Mouse (Mus musculus) frontal cortex, postnatal 36 days (tissue): ENCODE results near the gene Ier5.
A peak's percentile ranks its signal among the peaks of the same experiment; 100 is the strongest.

Experiments used
- DNase-seq, 2 experiments: peaks; one replicate each; pipeline ENCODE4 v3.0.0; 2022; ENCODE audit warnings: low spot score in 2 of 2

Gene Ier5

DNA sequence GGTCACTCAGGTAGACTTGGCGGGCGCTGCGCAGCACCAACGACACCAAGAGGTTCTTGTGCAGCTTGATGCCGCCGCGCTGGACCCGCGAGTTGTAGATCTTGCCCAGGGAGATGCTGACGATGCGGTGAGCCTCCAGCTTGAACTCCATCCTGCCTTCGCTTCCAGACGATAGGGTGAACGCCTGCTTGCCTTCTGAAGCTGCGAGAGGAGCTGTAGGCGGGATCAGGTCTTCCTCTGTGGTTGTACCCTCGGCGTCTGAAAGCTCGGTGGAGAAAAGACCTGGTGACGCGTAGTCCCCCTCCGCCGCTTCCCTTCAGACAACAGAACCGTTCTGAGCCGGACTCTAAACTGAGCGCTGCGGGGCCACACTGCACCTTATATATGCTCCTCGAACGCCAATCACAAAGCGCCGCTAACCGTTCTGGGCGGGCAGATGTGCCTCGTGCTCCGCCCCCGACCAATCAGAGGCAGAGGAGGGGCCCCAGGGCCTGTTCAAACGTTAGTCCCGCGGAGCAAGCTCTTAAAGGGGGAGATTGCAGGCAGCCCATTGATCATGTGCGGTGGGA is at the start of gene Ier5:
Gene Ier5, minus strand, starts transcription at position 357 of the 569 bp plus-strand sequence.
- peak; percentile 96 to 99 for DNase-seq

- DNase-seq, result no peak
These were observed 47.8 kb upstream of the Ier5 start for GRCm38 (mm10) chr1:155147228-155147627.

DNA sequence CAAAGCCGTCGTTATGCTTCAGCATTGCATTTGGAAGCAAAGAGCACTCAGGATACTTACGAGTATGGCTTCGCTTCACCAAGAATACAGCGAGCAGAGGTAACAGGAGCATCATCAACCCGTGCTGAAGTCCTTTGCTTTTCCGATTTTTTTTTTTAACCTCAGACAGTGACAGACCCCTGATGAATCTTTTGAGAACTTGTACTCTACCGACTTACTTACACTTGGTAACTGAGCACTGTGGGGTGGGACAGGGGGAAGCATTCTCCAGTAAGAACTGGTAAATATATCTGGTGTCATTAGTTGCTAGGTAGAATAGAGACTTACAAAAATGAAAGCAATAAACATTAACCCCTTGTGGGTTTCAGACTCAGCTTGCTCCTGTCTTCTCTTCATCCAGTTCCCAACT is 47.1 kb upstream of the Ier5 start, which contains the start of gene Mr1:
Gene Mr1, minus strand, starts transcription at position 243 of the 409 bp plus-strand sequence.
- no peak for DNase-seq

- no peak for DNase-seq
These were observed 46.2 kb upstream of the Ier5 start for GRCm38 (mm10) chr1:155145620-155146019.

DNA sequence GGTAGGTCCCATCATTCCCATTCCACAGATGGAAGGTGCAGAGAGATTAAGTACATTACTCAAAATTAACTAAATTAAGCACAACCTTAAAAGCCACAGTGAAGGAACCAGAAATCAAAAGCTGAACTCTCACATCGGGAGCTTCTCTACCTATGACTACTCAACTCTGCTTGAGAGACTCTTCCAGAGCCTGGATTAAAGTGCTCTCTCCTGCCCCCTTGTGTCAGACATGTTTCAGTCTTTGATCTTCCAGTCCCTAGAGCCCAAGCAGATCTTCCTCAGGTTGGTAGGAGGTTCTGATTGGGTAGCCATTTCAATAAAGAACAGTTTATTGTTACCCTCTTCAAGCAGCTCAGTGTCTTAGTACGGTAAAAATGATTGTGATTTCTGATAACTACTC is 40.6 kb upstream of the Ier5 start:
- DNase-seq, result peak; percentile 43 to 72

GRCm38 (mm10) chr1:155138795-155139194 is 39.4 kb upstream of the Ier5 start:
- DNase-seq, result no peak

DNA sequence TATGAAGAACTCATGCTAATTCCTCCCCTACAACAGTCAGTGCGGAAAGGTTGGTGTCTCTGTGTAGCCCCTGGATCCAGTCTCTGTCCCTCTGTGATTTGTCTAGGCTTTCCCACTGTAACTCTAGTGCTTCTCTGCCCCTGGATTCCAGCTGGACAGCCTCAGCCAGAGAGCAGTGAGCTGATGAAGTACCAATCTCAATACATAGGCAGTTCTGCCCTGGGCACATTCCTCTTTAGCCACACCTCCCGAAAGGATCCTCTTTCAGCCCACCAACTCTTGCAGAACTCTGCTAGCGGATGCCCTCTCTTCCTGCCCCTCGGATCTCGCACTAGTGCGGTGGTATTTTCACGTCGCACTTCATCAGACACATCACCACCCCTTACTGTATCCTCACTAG is 35.4 kb upstream of the Ier5 start:
- DNase-seq, result no peak

- no peak for DNase-seq
These were observed 28.0 kb upstream of the Ier5 start for GRCm38 (mm10) chr1:155127429-155127934.

DNA sequence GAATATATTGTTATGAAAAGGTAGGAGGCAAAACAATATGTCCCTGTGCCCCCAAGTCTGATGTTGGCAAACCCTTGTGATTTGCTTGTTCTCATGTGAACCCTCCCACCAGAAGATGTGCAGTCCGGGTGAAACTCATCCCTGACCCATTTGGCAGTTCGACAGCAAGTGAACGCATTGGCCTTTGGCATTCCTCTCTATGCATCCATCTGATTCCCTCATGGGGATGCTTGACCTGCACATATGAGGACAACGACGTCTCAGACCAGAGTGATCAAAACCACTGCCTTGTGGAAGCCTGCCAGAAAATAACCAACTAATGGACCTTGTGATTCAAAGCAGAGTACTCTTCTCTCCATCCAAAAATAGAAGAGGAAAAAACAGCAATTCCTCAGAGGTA is 27.3 kb upstream of the Ier5 start:
- DNase-seq, result no peak

DNA sequence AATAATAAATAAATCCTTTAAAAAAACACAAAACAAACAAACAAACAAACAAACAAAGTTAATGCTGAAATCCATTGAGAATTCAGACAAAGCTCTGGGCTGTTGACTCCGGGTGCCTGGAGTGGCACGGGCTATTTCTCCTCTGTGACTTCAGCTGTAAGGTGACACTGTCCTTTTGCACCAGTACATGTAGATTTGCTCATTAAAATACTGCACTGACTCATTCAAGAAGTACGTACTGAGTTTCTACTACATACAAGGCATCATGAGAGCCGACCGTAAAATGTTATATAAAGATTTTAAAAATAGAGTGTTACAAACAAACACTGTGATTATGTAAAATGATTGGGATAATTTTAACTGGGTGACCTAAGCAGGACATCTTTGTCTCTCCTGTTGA is 25.0 kb upstream of the Ier5 start:
- DNase-seq, result no peak

DNA sequence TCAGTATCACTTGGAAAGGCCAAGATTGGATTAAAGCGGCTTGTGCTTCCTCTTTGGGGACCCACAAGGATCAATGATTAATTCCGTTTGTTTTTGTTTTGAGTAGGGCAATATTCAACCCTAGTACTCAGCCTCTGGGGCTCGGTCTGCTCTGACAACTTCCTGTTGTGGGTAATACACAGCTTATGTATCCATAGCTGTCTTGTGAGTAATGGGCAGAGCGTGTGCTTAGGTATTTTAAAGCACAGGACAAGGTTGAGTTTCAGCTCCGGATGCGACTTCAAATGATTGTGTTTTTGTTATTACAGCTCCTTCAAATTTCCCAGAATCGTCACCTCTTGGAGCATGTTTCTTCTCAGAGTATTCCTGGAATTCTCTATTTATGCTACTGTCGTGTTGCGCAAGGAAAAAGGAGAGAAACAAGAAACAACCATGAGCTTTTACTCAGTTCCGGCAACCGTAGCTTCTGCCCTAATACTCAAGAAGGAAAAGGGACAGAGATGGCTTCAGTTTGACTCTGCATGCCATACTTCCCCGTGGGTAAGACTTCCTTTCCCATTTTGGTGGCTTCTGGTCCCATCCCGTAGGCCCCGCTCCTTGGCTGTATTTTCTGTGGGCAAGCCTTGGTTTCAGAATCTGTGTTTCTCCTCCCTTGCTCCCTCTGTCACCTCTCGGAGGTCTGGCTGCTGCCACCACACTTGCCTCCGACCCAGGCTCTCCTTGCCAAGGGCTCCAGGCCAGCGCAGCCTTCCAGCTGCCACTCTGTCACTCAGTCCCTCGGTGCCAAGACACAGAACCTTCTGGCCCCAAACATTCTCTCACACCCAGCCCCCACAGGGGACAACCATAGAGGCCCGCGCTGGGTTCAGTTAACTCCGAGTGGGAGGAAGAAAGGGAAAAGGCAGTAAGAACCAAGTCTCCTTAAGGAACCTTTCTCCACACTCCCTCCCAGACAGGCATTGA is 22.8 kb upstream of the Ier5 start:
- DNase-seq, result peak; percentile 40 to 41

GRCm38 (mm10) chr1:155119719-155120118 is 20.3 kb upstream of the Ier5 start:
- no peak for DNase-seq

GRCm38 (mm10) chr1:155113946-155114345 is 14.5 kb upstream of the Ier5 start:
- DNase-seq, result no peak

DNA sequence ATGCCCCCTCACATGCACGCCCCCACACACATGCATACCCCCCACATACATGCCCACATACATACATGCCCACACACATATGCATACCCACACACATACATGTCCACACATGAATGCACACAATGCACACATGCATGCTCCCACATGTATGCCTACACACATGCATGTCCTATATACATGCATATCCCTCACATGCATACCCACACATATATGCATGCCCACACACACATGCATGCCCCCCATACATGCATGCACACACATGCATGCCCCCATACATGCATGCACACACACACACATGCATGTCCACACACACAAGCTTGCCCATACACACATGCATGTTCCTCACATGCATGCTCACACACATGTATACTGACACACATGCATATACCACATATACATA is 13.4 kb upstream of the Ier5 start:
- DNase-seq, result no peak

DNA sequence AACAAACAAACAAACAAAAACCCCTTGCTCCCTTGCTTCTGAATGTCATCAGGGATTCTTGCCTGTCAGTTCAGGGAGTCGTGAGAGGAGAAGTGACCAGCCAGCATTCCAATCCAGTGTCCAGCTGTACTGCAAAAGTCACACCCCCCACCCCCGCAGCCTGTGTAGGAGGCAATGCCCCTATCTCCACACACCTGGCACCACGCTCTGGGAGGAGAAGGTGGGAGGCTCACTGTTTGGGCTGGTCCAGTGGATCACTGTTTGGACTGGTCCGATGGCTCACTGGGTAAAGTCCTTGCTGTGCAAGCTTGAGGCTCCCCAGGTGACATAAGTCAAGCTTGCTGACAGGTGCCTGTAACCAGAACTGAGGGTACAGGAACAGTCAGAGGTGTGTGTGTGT is 12.7 kb upstream of the Ier5 start:
- DNase-seq, result no peak

GRCm38 (mm10) chr1:155111491-155111890 is 12.1 kb upstream of the Ier5 start:
- DNase-seq, result no peak

DNA sequence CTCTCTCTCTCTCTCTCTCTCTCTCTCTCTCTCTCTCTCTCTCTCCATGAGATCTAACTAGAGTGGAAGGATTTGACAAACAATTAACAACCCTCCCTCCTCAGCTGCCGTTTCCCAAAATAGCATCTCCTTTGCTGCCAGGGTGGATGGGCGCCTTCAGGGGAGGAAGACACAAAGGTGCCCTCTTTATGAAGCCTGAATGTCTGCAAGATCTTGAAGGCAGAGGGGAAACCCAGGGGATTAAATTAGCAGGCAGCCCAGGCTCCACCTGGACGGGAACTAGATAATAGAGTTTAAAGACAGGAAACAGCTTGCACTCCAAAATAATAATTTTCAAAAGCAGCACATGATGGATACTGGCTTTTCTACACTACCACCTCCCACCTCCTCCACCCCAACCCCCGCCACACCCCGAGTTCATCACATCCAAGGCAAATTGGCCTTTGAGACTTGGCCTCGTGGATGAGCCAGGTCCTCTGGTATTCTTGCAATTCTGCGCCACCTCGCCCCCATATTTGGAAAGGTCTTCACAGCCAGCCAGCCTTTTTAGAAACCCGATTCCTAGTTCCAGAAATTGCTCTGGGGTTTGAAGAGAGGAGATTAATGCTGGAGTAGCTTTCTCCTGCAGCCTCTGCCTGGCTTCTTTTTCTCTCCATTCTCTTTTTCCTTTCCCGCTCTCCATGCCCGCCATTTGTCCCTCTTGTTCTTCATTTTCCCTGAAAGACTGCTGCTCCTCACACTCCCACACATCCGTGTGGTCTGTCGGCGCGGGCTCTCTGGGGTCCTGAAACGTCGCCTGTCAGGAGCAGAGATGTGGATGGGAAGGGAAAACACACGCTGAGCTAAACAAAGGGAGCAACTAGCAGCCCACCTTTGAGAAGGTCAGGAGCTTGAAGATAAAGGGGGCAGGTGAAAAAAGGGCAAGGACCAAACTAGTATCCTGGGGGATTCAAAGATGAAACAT is 10.2 kb upstream of the Ier5 start:
- DNase-seq, result no peak

- no peak for DNase-seq
These were observed 9.0 kb upstream of the Ier5 start for GRCm38 (mm10) chr1:155108412-155108811.

GRCm38 (mm10) chr1:155107843-155108242 is 8.4 kb upstream of the Ier5 start:
- no peak for DNase-seq

DNA sequence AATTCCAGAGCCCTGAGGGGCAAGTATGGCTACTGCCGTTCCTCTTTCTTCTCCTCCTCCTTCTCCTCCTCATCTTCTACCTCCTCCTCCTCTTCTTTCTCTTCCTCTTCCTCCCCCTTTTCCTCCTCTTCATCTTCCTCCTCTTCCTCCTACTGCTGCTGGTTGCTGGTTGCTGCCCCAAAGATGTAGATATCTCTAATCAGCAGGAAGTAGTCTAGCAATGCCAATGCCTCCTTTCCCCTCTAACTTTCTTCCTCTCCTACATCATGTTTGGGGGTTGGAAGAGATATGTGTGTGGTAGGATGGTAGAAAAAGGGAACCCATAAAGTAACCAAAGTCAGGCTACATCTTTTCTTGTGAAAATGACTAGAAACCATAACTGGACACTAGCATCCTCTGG is 6.9 kb upstream of the Ier5 start:
- DNase-seq, result no peak

DNA sequence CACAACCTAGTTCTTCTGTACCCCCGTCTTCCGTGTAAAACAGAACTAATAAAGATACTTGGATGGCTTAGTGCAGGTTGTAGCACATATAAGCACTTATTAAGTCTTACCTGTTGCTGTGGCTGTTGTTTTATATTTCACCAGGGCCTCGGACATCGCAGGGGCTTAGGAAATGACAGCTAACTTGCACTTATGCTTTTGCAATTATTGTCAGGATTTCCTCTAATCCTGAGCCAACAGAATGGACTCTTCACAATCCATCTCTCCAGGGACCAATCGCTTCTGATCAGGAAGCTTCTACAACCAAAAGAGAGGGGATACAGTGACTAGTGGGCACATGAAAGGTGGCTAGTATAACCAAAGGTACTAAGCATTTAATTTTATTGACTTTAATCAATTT is 4.6 kb upstream of the Ier5 start:
- no peak for DNase-seq

- DNase-seq, result no peak
These were observed 3.2 kb upstream of the Ier5 start for GRCm38 (mm10) chr1:155102631-155103030.
